Mouse (Mus musculus) cerebellum, adult 2 months (tissue): ENCODE measurements around the gene Ifrd2. TPM values are rescaled to one million over a fixed set of nuclear protein-coding genes. Genes with fewer than 3 reads are reported as not detected.

Experiments
- DNase-seq, 2 experiments: peaks; one replicate each; pipeline ENCODE4 v3.0.0; 2021
- H3K27ac ChIP-seq: fragments of 200-500 bp; 2 replicates; pipeline ENCODE4 v1.5.1; 2012; ENCODE audit warnings: low read length, control low read depth, inconsistent platforms; ENCODE audit not compliant: insufficient read depth
- H3K27me3 ChIP-seq: fragments of 200-500 bp; 2 replicates; pipeline ENCODE4 v1.6.1; 2012; ENCODE audit warnings: inconsistent platforms, mild to moderate bottlenecking, low read length, moderate library complexity; ENCODE audit not compliant: control insufficient read depth, insufficient read depth
- H3K4me1 ChIP-seq: fragments of 200-500 bp; 2 replicates; pipeline ENCODE4 v1.6.1; 2011; ENCODE audit warnings: low read length; ENCODE audit not compliant: control insufficient read depth, insufficient read depth
- H3K4me3 ChIP-seq: fragments of 200-500 bp; replicated peaks from 2 replicates; pipeline ENCODE3; 2011; ENCODE audit warnings: mild to moderate bottlenecking, low read depth, low read length, control low read depth; ENCODE audit not compliant: insufficient read depth
- CTCF ChIP-seq: fragments of 200-500 bp; IDR thresholded peaks from 2 replicates; pipeline ENCODE4 v1.5.1; 2011; ENCODE audit warnings: low read depth, mild to moderate bottlenecking, control low read depth, low read length, moderate library complexity, borderline replicate concordance; ENCODE audit not compliant: insufficient read depth
- POLR2A ChIP-seq: fragments of 200-500 bp; IDR thresholded peaks from 2 replicates; pipeline ENCODE4 v1.6.1; 2011; ENCODE audit warnings: low read length, control low read depth, borderline replicate concordance; ENCODE audit not compliant: insufficient read depth
- WGBS: fragments of 180-500 bp; shearing (Covaris S2); methylation state at CpG from one replicate; pipeline ENCODE4 v1.1.7; 2018; 5-methylcytosine and 5-hydroxymethylcytosine counted together
- polyA plus RNA-seq: library from polyadenylated mRNA; depleted of rRNA; stranded (reverse); fragments of >200 nt; gene quantifications from 2 replicates; pipeline ENCODE4 v1.2.3, GENCODE M21; 2012

The Ifrd2 gene
- polyA plus RNA-seq, 1 experiment = 20.2 TPM

DNA sequence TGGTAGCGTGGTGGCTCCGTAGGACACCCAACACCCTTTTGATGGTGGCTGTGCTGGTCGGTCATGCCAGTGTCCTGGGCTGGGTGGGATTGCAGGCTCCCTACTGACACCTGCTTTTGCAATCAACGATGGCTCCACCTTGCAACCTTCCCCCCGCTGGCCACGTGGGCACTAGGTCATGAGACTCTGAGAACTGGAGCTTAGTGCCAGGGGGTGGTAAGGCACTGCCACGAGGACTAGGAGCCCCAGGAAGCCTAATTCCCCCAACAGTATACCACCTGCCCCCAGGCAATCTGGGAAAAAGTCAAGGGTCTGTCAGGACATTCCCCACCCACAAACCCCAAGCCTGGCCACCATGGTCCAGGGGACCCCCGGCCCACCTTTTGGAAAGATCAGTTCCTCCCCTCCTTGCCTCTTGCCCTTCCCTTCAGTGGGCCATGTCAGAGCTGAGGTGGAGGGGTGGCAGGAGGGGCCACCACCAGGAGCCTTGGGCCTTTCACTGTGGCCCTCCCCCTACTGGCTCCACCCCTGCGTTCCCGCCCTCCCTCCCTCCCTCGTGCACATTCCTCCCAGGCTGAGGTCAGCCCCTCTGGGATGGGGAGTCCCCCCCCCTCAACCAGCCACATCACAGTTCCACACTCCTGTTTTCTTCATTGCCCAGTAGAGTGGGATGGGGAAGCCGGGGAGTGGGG lies 21.4 kb downstream of the Ifrd2 start, which contains the start of gene Sema3b:
Gene Sema3b, minus strand, starts transcription at position 489 of the 692 bp plus-strand sequence.
- Histone ChIP-seq H3K27me3 (no peaks in the 10 kb centered on the region), H3K27ac (no peak within 1 kb of the TSS), H3K4me1 (peaks cover 9% of the 10 kb centered on the region), H3K4me3 (no peak within 1 kb of the TSS)
- 53% methylated on average over 12 of the region's 12 CpGs for WGBS
- no peak for TF ChIP-seq CTCF
- no peak for TF ChIP-seq POLR2A
- no peak for DNase-seq

DNA sequence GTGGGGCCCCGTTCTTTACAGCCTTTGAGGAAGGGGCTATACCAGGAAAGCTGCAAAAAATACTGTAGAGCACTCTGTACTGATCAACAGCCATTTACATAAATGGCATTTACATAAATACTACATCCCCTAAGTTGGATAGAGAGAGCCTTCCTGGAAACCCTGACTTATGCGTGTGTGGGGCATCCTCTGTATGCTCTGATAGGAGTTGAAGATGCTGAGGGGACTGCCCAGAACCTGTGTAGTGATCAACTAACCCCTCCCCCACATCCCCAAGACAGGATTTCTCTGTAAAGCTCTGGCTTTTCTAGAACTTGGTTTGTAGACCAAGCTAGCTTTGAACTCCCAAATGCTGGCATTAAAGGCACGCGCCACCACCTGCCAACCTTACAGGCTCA lies 22.0 kb downstream of the Ifrd2 start:
- TF ChIP-seq POLR2A (no peak), CTCF (no peak)
- H3K27me3 ChIP-seq = no peaks in the 10 kb centered on the region
- H3K4me3 ChIP-seq = no peak overlapping the region
- no peak overlapping the region for H3K27ac ChIP-seq
- 75% methylated on average over 4 of the region's 4 CpGs for WGBS
- no peak for DNase-seq
- H3K4me1 ChIP-seq = peaks cover 9% of the 10 kb centered on the region

DNA sequence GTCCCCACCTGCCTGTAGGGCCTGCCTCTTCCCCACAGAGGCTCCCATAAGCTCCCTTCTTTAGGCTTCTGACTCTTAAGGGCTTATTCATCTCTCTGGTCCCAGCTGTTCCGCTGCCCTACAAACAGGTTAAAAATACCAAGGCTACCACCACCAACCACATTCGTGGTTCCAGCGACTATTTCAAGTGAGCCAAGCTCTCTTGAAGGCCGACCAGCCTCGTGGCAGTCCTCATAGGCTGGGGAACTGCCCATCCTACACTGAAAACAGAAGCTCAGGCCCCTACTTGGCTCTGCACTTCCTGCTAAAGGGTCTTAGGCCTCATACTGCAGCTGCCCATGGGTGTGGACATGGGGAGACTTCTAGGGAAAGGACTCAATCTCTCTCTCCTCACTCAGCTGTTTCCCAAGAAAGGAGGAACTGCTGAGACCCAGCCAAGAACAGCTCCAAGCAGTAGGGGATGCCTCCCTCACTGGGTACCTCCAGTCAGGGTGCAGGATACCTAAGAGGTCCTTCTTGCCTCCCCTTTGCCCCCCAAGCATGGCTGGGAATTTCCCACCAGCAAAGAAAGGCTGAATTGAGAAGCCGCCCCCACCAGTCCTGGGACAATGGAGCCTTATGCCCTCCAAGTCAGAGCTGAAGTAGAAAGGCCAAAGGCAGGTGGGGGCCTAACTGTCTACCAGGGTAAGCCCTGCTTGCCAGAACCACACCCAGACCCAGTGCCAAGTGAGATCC lies 24.2 kb downstream of the Ifrd2 start:
- 71% methylated on average over 6 of the region's 6 CpGs for WGBS
- peaks cover 9% of the 10 kb centered on the region for H3K4me1 ChIP-seq
- H3K27ac ChIP-seq = peak overlapping the region; percentile 98
- H3K27me3 ChIP-seq = no peaks in the 10 kb centered on the region
- peak overlapping the region; percentile 53 for H3K4me3 ChIP-seq
- no peak for DNase-seq
- no peak for TF ChIP-seq POLR2A
- TF ChIP-seq CTCF = no peak

DNA sequence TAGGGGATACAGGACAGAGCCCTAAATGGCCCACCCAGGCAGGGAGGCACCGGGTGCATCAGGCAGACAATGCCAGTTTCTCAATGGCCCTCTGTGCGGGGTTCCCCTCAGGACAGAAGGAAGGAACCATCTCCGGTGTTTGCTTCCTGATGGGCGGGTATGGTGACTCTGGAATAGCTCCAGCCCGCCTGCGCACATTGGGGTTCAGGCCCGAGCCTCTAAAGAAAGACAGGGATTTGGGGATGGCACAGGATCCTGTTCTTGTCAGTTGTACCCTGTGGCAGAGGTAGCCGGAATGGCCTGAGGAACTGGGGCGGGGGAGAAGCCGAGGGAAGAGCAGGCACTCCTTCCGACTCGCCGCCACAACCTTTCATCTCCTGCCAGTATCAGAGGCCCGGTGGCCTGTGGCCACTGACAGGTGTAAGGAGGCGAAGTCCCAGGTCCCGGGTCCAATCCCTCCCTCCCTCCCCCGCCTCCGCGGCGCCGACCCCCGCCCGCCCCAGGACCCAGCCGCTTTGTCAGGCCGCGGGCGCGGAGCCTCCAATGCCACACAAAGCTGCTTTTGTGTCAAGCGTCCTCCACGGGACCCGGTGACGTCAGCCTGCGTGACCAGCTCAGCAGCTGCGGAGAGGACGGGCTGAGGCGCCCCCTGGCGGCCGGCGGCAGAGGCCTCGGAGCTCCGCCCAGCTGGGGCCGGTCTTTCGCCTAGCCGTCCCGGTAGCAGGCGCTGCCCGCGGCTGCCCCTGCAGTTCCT lies 24.9 kb downstream of the Ifrd2 start:
- peak; percentile 90 for TF ChIP-seq POLR2A
- peak; percentile 80 for TF ChIP-seq CTCF
- Histone ChIP-seq H3K27ac (peak overlapping the region; percentile 98), H3K4me1 (peaks cover 9% of the 10 kb centered on the region), H3K27me3 (no peaks in the 10 kb centered on the region), H3K4me3 (peak overlapping the region; percentile 53)
- DNase-seq = peak; percentile 98 to 99
- WGBS = under 1% methylated on average over 48 of the region's 48 CpGs

DNA sequence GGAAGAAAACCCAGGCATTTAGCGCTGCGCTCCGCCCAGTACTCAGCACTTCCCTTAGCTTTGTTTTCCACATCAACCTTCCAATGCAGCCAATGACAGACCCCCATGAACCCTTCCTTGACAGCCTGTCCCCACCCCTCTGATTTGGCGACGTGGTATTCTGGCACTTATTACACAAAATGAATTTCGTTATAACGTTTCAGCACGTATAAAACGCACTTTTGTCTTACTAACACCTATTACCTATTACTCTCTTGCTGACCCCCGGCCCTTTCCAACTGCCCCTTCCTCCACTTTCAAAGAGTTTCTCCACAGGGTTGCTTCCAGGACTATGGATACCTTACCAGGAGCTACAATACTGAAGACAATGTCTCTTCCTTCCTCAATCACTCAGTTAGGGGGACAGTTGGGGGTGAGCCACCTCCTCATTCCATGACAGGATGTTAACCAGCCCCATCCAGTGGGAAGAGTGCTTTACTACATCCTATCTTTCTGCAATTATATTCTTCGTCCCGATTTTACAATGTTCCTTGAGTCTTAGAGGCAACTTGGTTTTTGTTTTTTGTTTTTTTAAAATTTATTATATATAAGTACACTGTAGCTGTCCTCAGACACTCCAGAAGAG lies 25.6 kb downstream of the Ifrd2 start:
- DNase-seq = no peak
- H3K27ac ChIP-seq = peak overlapping the region; percentile 70; the same call in 1 of the 2 replicates
- H3K4me3 ChIP-seq = peak overlapping the region; percentile 52
- H3K27me3 ChIP-seq = no peaks in the 10 kb centered on the region
- H3K4me1 ChIP-seq = peaks cover 9% of the 10 kb centered on the region
- TF ChIP-seq CTCF = no peak
- TF ChIP-seq POLR2A = no peak
- WGBS = 8% methylated on average over 12 of the region's 12 CpGs

DNA sequence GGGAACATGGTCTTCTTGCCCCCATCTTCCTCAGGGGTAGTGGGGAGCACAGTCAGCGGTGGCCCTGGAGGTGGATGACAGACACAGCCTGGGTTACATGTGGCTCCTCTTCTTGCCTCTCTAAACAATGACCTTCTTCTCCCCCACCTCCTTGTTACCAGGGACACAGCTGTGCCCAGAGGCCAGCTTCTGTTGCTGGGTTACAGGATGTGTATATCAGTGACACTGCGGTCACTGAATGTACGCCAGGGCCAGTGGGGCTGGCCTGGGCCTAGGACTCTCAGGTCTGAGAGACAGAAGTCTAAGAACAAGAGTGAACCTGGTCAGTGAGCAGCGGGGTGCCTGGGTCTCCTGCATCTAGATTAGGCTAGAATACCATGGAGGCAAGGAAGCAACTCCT lies 27.6 kb downstream of the Ifrd2 start:
- TF ChIP-seq CTCF = no peak
- TF ChIP-seq POLR2A = no peak

DNA sequence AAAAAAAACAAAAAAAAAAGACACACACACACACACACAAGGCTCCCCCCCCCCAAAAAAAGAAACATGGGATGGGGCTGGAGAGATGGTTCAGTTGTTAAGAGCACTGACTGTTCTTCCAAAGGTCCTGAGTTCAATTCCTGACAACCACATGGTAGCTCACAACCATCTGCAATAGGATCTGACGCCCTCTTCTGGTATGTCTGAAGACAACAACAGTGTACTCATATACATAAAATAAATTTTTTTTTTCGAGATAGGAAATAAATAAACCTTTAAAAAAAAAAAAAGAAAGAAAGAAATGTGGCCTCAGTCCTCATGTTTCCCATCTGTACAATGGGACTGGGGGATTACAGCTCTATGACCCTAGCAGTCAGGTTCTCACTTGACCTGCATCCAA lies 30.0 kb downstream of the Ifrd2 start:
- no peak overlapping the region for H3K27ac ChIP-seq
- no peak overlapping the region for H3K4me3 ChIP-seq
- H3K4me1 ChIP-seq = peaks cover 32% of the 10 kb centered on the region
- no peak for TF ChIP-seq POLR2A
- no peak for TF ChIP-seq CTCF
- WGBS = 82% methylated on average over 2 of the region's 2 CpGs
- no peaks in the 10 kb centered on the region for H3K27me3 ChIP-seq
- DNase-seq = no peak

More for the DNA sequence above, 27.6 kb downstream of the Ifrd2 start:
- no peak for DNase-seq
- 54% methylated on average over 4 of the region's 4 CpGs for WGBS
- peaks cover 28% of the 10 kb centered on the region for H3K4me1 ChIP-seq
- H3K27ac ChIP-seq = no peak overlapping the region
- H3K27me3 ChIP-seq = no peaks in the 10 kb centered on the region
- H3K4me3 ChIP-seq = no peak overlapping the region
